Mouse (Mus musculus): Measurements from ENCODE around the gene Adk. TPM values are rescaled to one million over a fixed set of nuclear protein-coding genes. Genes with fewer than 3 reads are reported as not detected.
A peak's percentile ranks its signal among the peaks of the same experiment; 100 is the strongest.

Gene Adk
- polyA plus RNA-seq, 1 experiment from 2014 or later = 104 TPM

GRCm38 (mm10) chr14:21383701-21384428, 331.5 kb downstream of the Adk start:
- Histone ChIP-seq H3K9me3 (replicated peaks) (0 out of 2 replicates have a peak, but pooled peaks cover 4% of the 10 kb centered on the region), H3K4me2 (no peak overlapping the region), H3K27me3 (no peaks in the 10 kb centered on the region), H3K27ac (peak overlapping the region; percentile 64), H3K36me3 (ENCODE audit: poor library complexity, severe bottlenecking) (peaks cover 12% of the 10 kb centered on the region), H3K4me3 (no peak overlapping the region), H3K4me1 (peaks cover 18% of the 10 kb centered on the region), H3K9ac (no peak overlapping the region)
- ATAC-seq = peak; percentile 68
- WGBS = 37% methylated on average over 5 of the region's 5 CpGs

DNA sequence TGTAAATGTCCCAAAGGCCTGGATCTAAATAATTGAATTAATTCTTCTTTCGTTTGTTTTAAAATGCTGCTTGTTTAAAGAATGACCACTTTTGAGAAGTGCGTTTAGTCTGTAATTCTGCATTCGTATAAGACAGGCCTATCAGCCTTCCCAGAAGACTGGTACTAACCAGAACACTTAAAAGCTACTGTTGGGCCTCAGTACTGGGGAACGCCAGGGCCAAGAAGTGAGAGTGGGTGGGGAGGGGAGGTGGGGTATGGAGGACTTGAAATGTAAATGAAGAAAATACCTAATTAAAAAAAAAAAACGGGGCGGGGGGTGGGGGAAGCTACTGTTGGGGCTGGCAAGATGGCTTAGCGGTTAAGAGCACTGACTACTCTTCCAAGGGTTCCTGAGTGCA, 347.1 kb downstream of the Adk start:
- peaks cover 31% of the 10 kb centered on the region for H3K4me1 ChIP-seq
- no peak overlapping the region for H3K4me2 ChIP-seq
- no peaks in the 10 kb centered on the region for H3K36me3 ChIP-seq (ENCODE audit: poor library complexity, severe bottlenecking)
- H3K27ac ChIP-seq = no peak overlapping the region
- H3K27me3 ChIP-seq = no peaks in the 10 kb centered on the region
- no peak overlapping the region for H3K9ac ChIP-seq
- 90% methylated on average over 7 of the region's 7 CpGs for WGBS
- no peaks in the 10 kb centered on the region for H3K9me3 ChIP-seq (replicated peaks)
- no peak overlapping the region for H3K4me3 ChIP-seq
- no peak for ATAC-seq

DNA sequence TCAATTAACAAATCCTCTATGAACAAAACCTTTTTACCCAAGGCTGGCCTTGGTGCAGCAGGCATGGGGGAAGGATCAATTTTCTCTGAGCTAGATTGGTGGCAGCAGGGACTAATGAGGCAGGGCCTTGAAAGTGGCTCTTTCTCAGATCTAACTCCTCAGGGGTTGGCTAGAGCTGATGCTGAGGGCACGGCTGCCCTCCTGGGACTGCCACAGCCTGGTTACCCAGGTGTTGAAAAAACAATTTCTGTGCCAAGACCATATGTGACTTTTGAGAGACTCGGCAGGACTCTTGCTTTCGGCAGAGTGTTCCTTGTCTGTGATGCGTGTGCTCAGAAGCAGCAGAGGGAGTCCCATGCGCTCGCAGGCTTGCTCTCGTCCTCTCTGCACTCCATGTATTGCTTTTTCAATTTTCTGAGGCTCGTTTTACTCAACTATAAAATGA, 349.8 kb downstream of the Adk start:
- Histone ChIP-seq H3K4me3 (no peak overlapping the region), H3K27ac (peak overlapping the region; percentile 85), H3K9me3 (replicated peaks) (no peaks in the 10 kb centered on the region), H3K27me3 (no peaks in the 10 kb centered on the region), H3K4me1 (peaks cover 31% of the 10 kb centered on the region), H3K4me2 (peak overlapping the region; percentile 5; the same call in 1 of the 2 replicates), H3K36me3 (ENCODE audit: poor library complexity, severe bottlenecking) (no peaks in the 10 kb centered on the region), H3K9ac (no peak overlapping the region)
- peak; percentile 93 for ATAC-seq
- 23% methylated on average over 8 of the region's 8 CpGs for WGBS

DNA sequence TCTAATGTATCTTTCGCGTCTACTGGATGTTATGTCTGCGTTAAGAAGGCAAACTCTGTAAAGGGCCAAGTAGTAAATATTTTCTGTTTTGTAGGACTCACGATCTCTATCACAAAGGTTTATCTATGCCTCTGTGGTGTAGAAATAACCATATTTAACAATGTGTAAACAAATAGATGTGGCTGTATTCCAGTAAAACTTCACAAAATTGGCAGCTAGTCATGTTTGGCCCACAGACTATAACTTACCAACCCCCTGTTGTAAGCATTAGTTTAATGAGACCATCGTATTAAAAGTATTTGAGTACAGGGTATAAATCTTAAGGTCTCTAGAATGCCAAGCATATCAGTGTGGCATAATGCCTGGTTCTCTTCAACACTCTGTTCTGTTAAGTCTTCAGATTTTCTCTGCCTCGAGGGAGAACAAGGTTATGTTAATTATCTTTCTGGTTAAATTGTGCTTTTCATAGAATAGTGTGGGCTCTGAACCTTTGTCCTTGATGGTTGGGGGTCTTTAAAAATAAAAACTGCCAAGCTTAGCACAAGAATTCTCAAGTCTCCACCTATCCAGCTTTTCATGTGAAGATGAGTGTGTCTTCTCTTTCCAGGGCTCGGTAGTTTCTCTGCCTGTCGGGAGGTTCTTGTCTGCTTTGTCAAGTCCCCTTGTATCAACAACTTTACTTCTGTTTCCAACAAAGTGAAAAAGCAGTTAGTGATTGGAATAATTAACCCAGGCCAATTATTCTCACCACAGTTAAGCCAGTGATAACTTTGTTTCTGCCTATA, 350.4 kb downstream of the Adk start:
- Histone ChIP-seq H3K4me3 (no peak overlapping the region), H3K27me3 (no peaks in the 10 kb centered on the region), H3K4me1 (peaks cover 31% of the 10 kb centered on the region), H3K36me3 (ENCODE audit: poor library complexity, severe bottlenecking) (no peaks in the 10 kb centered on the region), H3K4me2 (peak overlapping the region; percentile 5; the same call in 1 of the 2 replicates), H3K9me3 (replicated peaks) (no peaks in the 10 kb centered on the region), H3K9ac (no peak overlapping the region), H3K27ac (peak overlapping the region; percentile 85)
- peak; percentile 59 for ATAC-seq
- WGBS = 32% methylated on average over 8 of the region's 8 CpGs

DNA sequence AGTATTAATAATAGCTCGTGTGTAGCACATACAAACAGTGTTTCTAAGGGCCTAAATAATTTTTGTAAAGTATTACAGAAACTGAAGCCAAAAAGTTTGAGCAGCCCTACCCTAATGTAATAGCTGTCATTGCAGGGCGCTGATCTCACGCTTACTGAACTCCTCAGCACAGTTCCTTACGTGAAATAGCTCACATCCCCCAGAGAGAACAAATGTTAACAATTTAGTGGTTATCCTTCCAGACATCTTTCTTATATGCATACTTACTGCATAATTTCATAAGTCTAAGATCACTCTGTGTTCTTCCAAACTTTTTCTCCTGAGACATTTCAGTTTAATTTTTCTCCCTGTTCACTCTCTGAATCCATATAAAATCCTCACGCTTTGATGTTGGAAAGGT, 354.6 kb downstream of the Adk start:
- 79% methylated on average over 5 of the region's 5 CpGs for WGBS
- Histone ChIP-seq H3K36me3 (ENCODE audit: poor library complexity, severe bottlenecking) (no peaks in the 10 kb centered on the region), H3K27ac (no peak overlapping the region), H3K4me2 (no peak overlapping the region), H3K9ac (no peak overlapping the region), H3K4me1 (peaks cover 53% of the 10 kb centered on the region), H3K9me3 (replicated peaks) (no peaks in the 10 kb centered on the region), H3K27me3 (no peaks in the 10 kb centered on the region), H3K4me3 (no peak overlapping the region)
- no peak for ATAC-seq

DNA sequence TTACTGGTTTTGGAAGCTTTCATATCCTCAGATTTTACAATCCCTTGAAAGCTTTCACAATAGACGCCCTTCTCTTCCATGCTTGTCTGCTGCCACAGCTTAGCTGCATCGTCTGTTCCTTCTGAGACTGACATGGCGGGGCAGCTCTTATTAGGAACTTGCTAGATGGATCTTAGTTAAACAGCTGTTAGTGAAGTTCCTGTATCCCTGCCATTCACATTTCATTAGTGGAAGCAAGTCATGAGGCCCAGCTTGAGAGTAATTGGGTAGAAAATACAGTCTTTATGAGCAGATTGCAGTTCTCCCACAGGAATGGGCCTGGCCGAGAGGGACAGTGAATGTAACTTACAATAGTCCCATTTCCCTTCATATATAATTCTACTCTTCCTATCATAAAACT, 356.5 kb downstream of the Adk start:
- Histone ChIP-seq H3K4me3 (no peak overlapping the region), H3K27ac (peak overlapping the region; percentile 76), H3K4me2 (no peak overlapping the region), H3K27me3 (no peaks in the 10 kb centered on the region), H3K9me3 (replicated peaks) (no peaks in the 10 kb centered on the region), H3K36me3 (ENCODE audit: poor library complexity, severe bottlenecking) (no peaks in the 10 kb centered on the region), H3K4me1 (peaks cover 35% of the 10 kb centered on the region), H3K9ac (no peak overlapping the region)
- no peak for ATAC-seq
- 34% methylated on average over 4 of the region's 4 CpGs for WGBS

GRCm38 (mm10) chr14:21410769-21411477, 358.5 kb downstream of the Adk start:
- Histone ChIP-seq H3K4me2 (no peak overlapping the region), H3K27ac (peak overlapping the region; percentile 76)
- WGBS = 10% methylated on average over 7 of the region's 7 CpGs

DNA sequence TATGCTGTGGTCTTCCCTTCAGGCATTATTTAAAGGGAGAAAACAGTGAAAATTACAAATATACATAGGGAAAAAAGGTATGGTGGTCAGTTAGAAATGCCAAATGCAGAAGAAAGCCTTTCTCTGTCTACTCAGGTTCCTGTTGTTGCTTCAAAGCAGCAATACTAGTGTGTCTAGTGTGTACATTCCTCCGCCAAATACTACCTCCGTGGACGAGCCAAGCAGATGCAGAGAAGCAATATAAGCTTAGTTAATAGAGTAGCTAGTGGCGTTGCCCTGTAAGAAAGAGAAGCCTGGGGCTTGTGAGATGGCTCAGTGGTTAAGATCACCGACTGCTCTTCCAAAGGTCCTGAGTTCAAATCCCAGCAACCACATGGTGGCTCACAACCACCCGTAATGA, 359.1 kb downstream of the Adk start:
- Histone ChIP-seq H3K27me3 (no peaks in the 10 kb centered on the region), H3K9ac (no peak overlapping the region), H3K9me3 (replicated peaks) (no peaks in the 10 kb centered on the region), H3K4me1 (peaks cover 35% of the 10 kb centered on the region), H3K4me2 (no peak overlapping the region), H3K27ac (peak overlapping the region; percentile 76), H3K4me3 (no peak overlapping the region), H3K36me3 (ENCODE audit: poor library complexity, severe bottlenecking) (no peaks in the 10 kb centered on the region)
- WGBS = 41% methylated on average over 6 of the region's 6 CpGs
- 0 out of 2 replicates have a peak, but pooled peaks have one; percentile 3 for ATAC-seq

More at GRCm38 (mm10) chr14:21410769-21411477, 358.5 kb downstream of the Adk start:
- peak; percentile 87 for ATAC-seq
- Histone ChIP-seq H3K36me3 (ENCODE audit: poor library complexity, severe bottlenecking) (no peaks in the 10 kb centered on the region), H3K4me3 (no peak overlapping the region), H3K4me1 (peaks cover 35% of the 10 kb centered on the region), H3K27me3 (no peaks in the 10 kb centered on the region), H3K9ac (no peak overlapping the region), H3K9me3 (replicated peaks) (no peaks in the 10 kb centered on the region)

- H3K36me3 ChIP-seq (ENCODE audit: poor library complexity, severe bottlenecking) = no peaks in the 10 kb centered on the region
- 82% methylated on average over 7 of the region's 7 CpGs for WGBS
- no peak for ATAC-seq
Measured at GRCm38 (mm10) chr14:21418332-21418731, 366.0 kb downstream of the Adk start.

DNA sequence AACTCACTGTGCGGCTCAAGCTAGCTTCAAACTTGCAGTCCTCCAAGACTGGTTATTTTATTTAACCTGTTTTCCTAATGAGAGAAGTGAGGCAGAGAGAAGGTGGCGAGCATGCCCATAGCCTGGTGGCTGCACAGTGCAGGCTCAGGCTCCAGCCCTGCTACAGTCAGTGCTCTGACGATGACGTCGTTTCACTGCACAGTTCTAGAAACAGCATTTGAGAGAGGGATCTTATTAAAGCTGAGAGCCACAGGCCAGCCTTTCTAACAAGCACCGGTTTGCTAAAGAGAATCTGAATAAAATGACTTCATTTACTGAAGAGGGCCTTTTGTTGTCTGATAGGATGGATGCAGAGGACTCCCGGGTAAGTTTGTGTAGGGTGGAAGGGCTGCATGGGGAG, 375.0 kb downstream of the Adk start:
- Histone ChIP-seq H3K4me3 (no peak overlapping the region), H3K4me2 (no peak overlapping the region), H3K9ac (no peak overlapping the region), H3K36me3 (ENCODE audit: poor library complexity, severe bottlenecking) (no peaks in the 10 kb centered on the region), H3K4me1 (peaks cover 21% of the 10 kb centered on the region), H3K27ac (peak overlapping the region; percentile 70), H3K9me3 (replicated peaks) (no peaks in the 10 kb centered on the region), H3K27me3 (no peaks in the 10 kb centered on the region)
- peak; percentile 90 for ATAC-seq
- WGBS = 26% methylated on average over 7 of the region's 7 CpGs

More at GRCm38 (mm10) chr14:21418332-21418731, 366.0 kb downstream of the Adk start:
- Histone ChIP-seq H3K9ac (no peak overlapping the region), H3K4me2 (no peak overlapping the region), H3K4me1 (peaks cover 12% of the 10 kb centered on the region), H3K27ac (no peak overlapping the region), H3K27me3 (no peaks in the 10 kb centered on the region), H3K9me3 (replicated peaks) (no peaks in the 10 kb centered on the region), H3K4me3 (no peak overlapping the region)

DNA sequence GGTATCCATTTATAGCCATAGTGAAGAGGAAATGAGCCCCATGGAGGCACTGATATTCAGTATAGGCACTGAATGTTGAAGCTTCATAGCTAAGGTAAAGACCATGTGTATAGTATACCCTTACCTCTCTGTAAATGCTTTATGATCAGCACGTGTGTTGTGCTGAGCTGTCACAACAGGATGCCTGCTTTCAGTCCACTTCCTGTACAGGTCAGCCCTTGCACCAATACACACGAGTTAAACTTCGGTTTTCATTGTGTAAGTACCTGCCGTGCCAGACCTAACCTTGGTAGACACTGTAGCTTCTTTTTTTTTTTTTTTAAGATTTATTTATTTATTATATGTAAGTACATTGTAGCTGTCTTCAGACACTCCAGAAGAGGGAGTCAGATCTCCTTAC, 381.0 kb downstream of the Adk start:
- no peak overlapping the region for H3K4me2 ChIP-seq
- WGBS = 91% methylated on average over 4 of the region's 4 CpGs
- peaks cover 4% of the 10 kb centered on the region for H3K4me1 ChIP-seq
- no peak overlapping the region for H3K27ac ChIP-seq
- no peaks in the 10 kb centered on the region for H3K36me3 ChIP-seq (ENCODE audit: poor library complexity, severe bottlenecking)
- no peak overlapping the region for H3K4me3 ChIP-seq
- no peaks in the 10 kb centered on the region for H3K27me3 ChIP-seq
- H3K9me3 ChIP-seq (replicated peaks) = no peaks in the 10 kb centered on the region
- ATAC-seq = no peak
- H3K9ac ChIP-seq = no peak overlapping the region

- Histone ChIP-seq H3K9ac (no peak overlapping the region), H3K27ac (no peak overlapping the region), H3K4me1 (peaks cover 4% of the 10 kb centered on the region), H3K4me3 (no peak overlapping the region), H3K27me3 (no peaks in the 10 kb centered on the region), H3K36me3 (ENCODE audit: poor library complexity, severe bottlenecking) (no peaks in the 10 kb centered on the region), H3K4me2 (no peak overlapping the region), H3K9me3 (replicated peaks) (no peaks in the 10 kb centered on the region)
- ATAC-seq = no peak
- WGBS = 92% methylated on average over 5 of the region's 5 CpGs
Measured at GRCm38 (mm10) chr14:21433995-21434394, 381.6 kb downstream of the Adk start.

Measured in forebrain, embryonic 13.5 days (tissue).